Mouse (Mus musculus) left cerebral cortex, adult 11 months (tissue): ENCODE results near the gene Sf3a2.

Source experiments
- DNase-seq: peaks from one replicate; pipeline ENCODE4 v3.0.0; 2022; ENCODE audit warnings: low spot score

Sf3a2 gene

GRCm38 (mm10) chr10:80848571-80848970 is 50.6 kb downstream of the Sf3a2 start:
- no peak for DNase-seq
